Mouse (Mus musculus) heart, postnatal 36 days (tissue): ENCODE results near the gene Olfr1396. TPM values are rescaled to one million over a fixed set of nuclear protein-coding genes. Genes with fewer than 3 reads are reported as not detected.
"Not testable (repeated sequence)": the region's sequence is repeated elsewhere in the genome, so short reads cannot be mapped to it uniquely, and the experiment has no call there.

Source experiments
- DNase-seq, 2 experiments: peaks; one replicate each; pipeline ENCODE4 v3.0.0; 2021 to 2022
- intact Hi-C: fragments of 180-260 bp; cut with DNase I; formaldehyde crosslinking; loops from one replicate; pipeline ENCODE4 v1.15.1; 2025
- total RNA-seq, 2 experiments: library from RNA; stranded (reverse); gene quantifications; 2 replicates each; pipeline ENCODE4 v1.2.3; 2021

Olfr1396 gene
- total RNA-seq, 2 experiments from 2014 or later, result 1.5 TPM

- intact Hi-C loops, result no loop called here
- DNase-seq, result no peak
Measured at GRCm38 (mm10) chr11:49092053-49092586, 22.6 kb downstream of the Olfr1396 start.

GRCm38 (mm10) chr11:49091171-49091570 is 23.5 kb downstream of the Olfr1396 start:
- DNase-seq, result no peak
- intact Hi-C loops, result no loop called here

GRCm38 (mm10) chr11:49090551-49090950 is 24.1 kb downstream of the Olfr1396 start:
- intact Hi-C loops, result no loop called here
- DNase-seq, result no peak

- intact Hi-C loops, result no loop called here
- no peak for DNase-seq
Measured at GRCm38 (mm10) chr11:49089735-49090507, 24.8 kb downstream of the Olfr1396 start.

- intact Hi-C loops, result no loop called here
Measured at GRCm38 (mm10) chr11:49088990-49089652, 25.6 kb downstream of the Olfr1396 start.

GRCm38 (mm10) chr11:49087830-49088616 is 26.7 kb downstream of the Olfr1396 start:
- intact Hi-C loops, result no loop called here

More at GRCm38 (mm10) chr11:49088990-49089652, 25.6 kb downstream of the Olfr1396 start:
- DNase-seq, result no peak

GRCm38 (mm10) chr11:49086858-49087361 is 27.8 kb downstream of the Olfr1396 start:
- DNase-seq, result no peak
- intact Hi-C loops, result no loop called here

More at GRCm38 (mm10) chr11:49087830-49088616, 26.7 kb downstream of the Olfr1396 start:
- DNase-seq, result no peak

GRCm38 (mm10) chr11:49084875-49085274 is 29.8 kb downstream of the Olfr1396 start:
- DNase-seq, result no peak
- intact Hi-C loops, result loop anchor here (2.0 kb wide), 1 partner anchor 212 kb away; no protein-coding TSS in a partner anchor

GRCm38 (mm10) chr11:49084385-49084784 is 30.3 kb downstream of the Olfr1396 start:
- no peak for DNase-seq
- intact Hi-C loops, result loop anchor here (2.0 kb wide), 1 partner anchor 212 kb away; no protein-coding TSS in a partner anchor

- intact Hi-C loops, result loop anchor here (2.0 kb wide), 1 partner anchor 211 kb away; no protein-coding TSS in a partner anchor
- DNase-seq, result no peak
Measured at GRCm38 (mm10) chr11:49083808-49084207, 30.9 kb downstream of the Olfr1396 start.

- DNase-seq, result no peak
- intact Hi-C loops, result no loop called here
Measured at GRCm38 (mm10) chr11:49083146-49083545, 31.5 kb downstream of the Olfr1396 start.

- intact Hi-C loops, result no loop called here
- DNase-seq, result no peak
Measured at GRCm38 (mm10) chr11:49081886-49082285, 32.8 kb downstream of the Olfr1396 start.

- intact Hi-C loops, result no loop called here
Measured at GRCm38 (mm10) chr11:49081356-49081755, 33.3 kb downstream of the Olfr1396 start.

GRCm38 (mm10) chr11:49080636-49081035 is 34.0 kb downstream of the Olfr1396 start:
- DNase-seq, result no peak
- intact Hi-C loops, result no loop called here

More at GRCm38 (mm10) chr11:49081356-49081755, 33.3 kb downstream of the Olfr1396 start:
- DNase-seq, result no peak

GRCm38 (mm10) chr11:49078719-49079118 is 36.0 kb downstream of the Olfr1396 start:
- no peak for DNase-seq

GRCm38 (mm10) chr11:49077012-49077411 is 37.7 kb downstream of the Olfr1396 start:
- intact Hi-C loops, result loop anchor here (5.0 kb wide), 1 partner anchor 80 kb away; no protein-coding TSS in a partner anchor

More at GRCm38 (mm10) chr11:49078719-49079118, 36.0 kb downstream of the Olfr1396 start:
- intact Hi-C loops, result loop anchor here (1.0 to 5.0 kb wide), 2 partner anchors 81 to 156 kb away; no protein-coding TSS in a partner anchor

GRCm38 (mm10) chr11:49076001-49076757 is 38.5 kb downstream of the Olfr1396 start, which contains the start of gene Ifi47:
Ifi47 (plus strand) TSS chr11:49076587.
- intact Hi-C loops, result loop anchor here (5.0 kb wide), 1 partner anchor 79 kb away; no protein-coding TSS in a partner anchor
- DNase-seq, result not testable (repeated sequence)

More at GRCm38 (mm10) chr11:49077012-49077411, 37.7 kb downstream of the Olfr1396 start:
- no peak for DNase-seq

- no peak for DNase-seq
- intact Hi-C loops, result no loop called here
Measured at GRCm38 (mm10) chr11:49068358-49068757, 46.3 kb downstream of the Olfr1396 start.
